Comparison of ENCODE assay signal across 8 mouse cellular contexts in the genomic region with DNA sequence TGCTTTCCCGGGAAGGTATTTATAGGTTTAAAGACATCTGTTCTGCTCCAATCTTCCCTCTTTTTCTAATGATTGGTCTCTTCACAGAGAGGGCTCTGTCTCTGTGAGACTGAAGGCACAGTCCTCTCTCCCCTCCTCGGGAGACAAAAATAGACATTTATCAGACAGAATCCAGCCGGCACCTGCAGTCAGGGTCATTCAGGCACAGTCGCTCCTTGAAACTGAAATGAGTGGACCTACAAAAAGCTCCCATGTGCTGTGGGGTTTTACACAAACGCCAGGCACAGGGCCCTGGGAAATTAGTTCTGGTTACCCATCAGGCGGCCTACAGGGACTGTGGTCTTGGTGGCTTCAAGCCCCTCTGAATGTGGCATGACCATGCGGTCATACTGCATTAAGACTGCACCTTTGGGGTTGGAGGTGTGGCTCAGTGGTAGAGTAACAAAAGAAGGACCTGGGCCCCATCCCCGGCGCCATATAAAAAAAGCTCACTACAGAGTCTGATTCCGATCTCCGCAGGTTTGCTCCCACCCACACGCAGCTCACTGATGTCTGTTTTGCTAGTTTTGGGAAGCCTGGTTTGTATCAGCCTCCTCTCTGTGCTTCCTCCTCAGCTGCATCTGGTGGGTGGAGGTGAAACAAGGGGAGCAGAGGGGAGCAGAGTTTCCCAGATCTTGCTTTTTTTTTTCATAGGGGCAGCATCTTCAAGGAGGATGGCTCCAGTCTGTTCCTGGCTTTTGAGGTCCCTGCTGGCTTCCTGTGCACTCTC. TPM values are rescaled to one million over a fixed set of nuclear protein-coding genes. Genes with fewer than 3 reads are reported as not detected.
DNase-seq lines count a peak whose midpoint lies in the region; ATAC-seq and TF ChIP-seq lines count a peak whose summit lies in the region.
"Had no signal": no experiment of that assay in that cellular context is flagged by ENCODE, and none has a peak within 500 bp of the region (broad histone marks: within the 10 kb centered on the region; RNA-seq: fewer than 3 reads in every experiment).

No protein-coding gene starts in this region.

- H3K4me2 ChIP-seq in embryonic facial prominence, embryonic 12.5 days (replicated peaks) = no peak overlapping the region
- no peak overlapping the region for H3K4me2 ChIP-seq in midbrain, embryonic 15.5 days

- TF ChIP-seq EP300 in ES-Bruce4 (IDR thresholded peaks at IDR 0.05; ENCODE audit: insufficient read depth, low read depth, low read length) = no peak

- no peaks in the 10 kb centered on the region for H3K4me1 ChIP-seq in ES-Bruce4 (ENCODE audit: control insufficient read depth, insufficient read depth, low read length)
- H3K4me1 ChIP-seq in embryonic facial prominence, embryonic 12.5 days = peaks cover 19% of the 10 kb centered on the region; the same call in 1 of the 2 replicates
- H3K4me1 ChIP-seq in midbrain, embryonic 15.5 days = peaks cover 44% of the 10 kb centered on the region

- DNase-seq in layer of hippocampus, adult 8-10 months (ENCODE audit: low spot score in 2 of 2) = peak; percentile 45 to 54
- DNase-seq in layer of hippocampus, postnatal 14 days (ENCODE audit: low spot score in 2 of 2) = no peak
- DNase-seq in B cell, adult 2 months = no peak
- DNase-seq in kidney, adult 18-20 months = no peak
- DNase-seq: thymus, postnatal 25 days had no signal

- no peak overlapping the region for H3K27ac ChIP-seq in ES-Bruce4 (ENCODE audit: insufficient read depth, low read length)
- peak overlapping the region; percentile 46; the same call in 1 of the 2 replicates for H3K27ac ChIP-seq in embryonic facial prominence, embryonic 12.5 days
- H3K27ac ChIP-seq in midbrain, embryonic 15.5 days = peak overlapping the region; percentile 52

- H3K4me3 ChIP-seq in ES-Bruce4 (ENCODE audit: low read depth, low read length) = 0 out of 2 replicates have a peak overlapping the region, but pooled peaks have one; percentile 0
- H3K4me3 ChIP-seq in embryonic facial prominence, embryonic 12.5 days = no peak overlapping the region
- H3K4me3 ChIP-seq in midbrain, embryonic 15.5 days = no peak overlapping the region

- H3K36me3 ChIP-seq in ES-Bruce4 (ENCODE audit: control insufficient read depth, insufficient read depth, low read length, poor library complexity, severe bottlenecking) = no peaks in the 10 kb centered on the region
- H3K36me3 ChIP-seq in embryonic facial prominence, embryonic 12.5 days = peaks cover 15% of the 10 kb centered on the region; the same call in 1 of the 2 replicates
- 0 out of 2 replicates have a peak, but pooled peaks cover 5% of the 10 kb centered on the region for H3K36me3 ChIP-seq in midbrain, embryonic 15.5 days (replicated peaks)

- no peaks in the 10 kb centered on the region for H3K9me3 ChIP-seq in ES-Bruce4 (replicated peaks; ENCODE audit: control insufficient read depth, insufficient read depth, low read length, poor library complexity, severe bottlenecking)
- no peaks in the 10 kb centered on the region for H3K9me3 ChIP-seq in embryonic facial prominence, embryonic 12.5 days
- no peaks in the 10 kb centered on the region for H3K9me3 ChIP-seq in midbrain, embryonic 15.5 days

- H3K9ac ChIP-seq in ES-Bruce4 (ENCODE audit: low read depth, poor library complexity, severe bottlenecking) = no peak overlapping the region
- no peak overlapping the region for H3K9ac ChIP-seq in embryonic facial prominence, embryonic 12.5 days
- no peak overlapping the region for H3K9ac ChIP-seq in midbrain, embryonic 15.5 days

- no peaks in the 10 kb centered on the region for H3K27me3 ChIP-seq in ES-Bruce4 (ENCODE audit: control insufficient read depth, insufficient read depth, low read length, poor library complexity, severe bottlenecking)
- peaks cover 3% of the 10 kb centered on the region; the same call in 1 of the 2 replicates for H3K27me3 ChIP-seq in embryonic facial prominence, embryonic 12.5 days
- no peaks in the 10 kb centered on the region for H3K27me3 ChIP-seq in midbrain, embryonic 15.5 days (replicated peaks)

- no peak for TF ChIP-seq POLR2A in ES-Bruce4 (IDR thresholded peaks at IDR 0.05; ENCODE audit: insufficient read depth, low read length)

- TF ChIP-seq CTCF in ES-Bruce4 (IDR thresholded peaks at IDR 0.05; ENCODE audit: low read depth, low read length) = no peak

- 48% methylated on average over 12 of the region's 12 CpGs for WGBS in embryonic facial prominence, embryonic 12.5 days
- 56% methylated on average over 12 of the region's 12 CpGs for WGBS in midbrain, embryonic 15.5 days

- no peak for ATAC-seq in embryonic facial prominence, embryonic 12.5 days (ENCODE audit: insufficient number of reproducible peaks, insufficient read depth, low FRiP score, low TSS enrichment)
- ATAC-seq in midbrain, embryonic 15.5 days (replicated peaks) = no peak

RNA-seq across cellular contexts. Expression of gene Ttyh3, which starts 13.2 kb away (rescaled TPM):
- total RNA-seq in layer of hippocampus, adult 8-10 months (2022) = 100 to 1,000 TPM; 160 to 168 (median 167) TPM
- total RNA-seq in layer of hippocampus, postnatal 14 days (2021) = 100 to 1,000 TPM; 357 to 365 TPM
- polyA plus RNA-seq in ES-Bruce4 (2011; ENCODE audit: insufficient read depth, insufficient read length, low read depth, missing spikeins) = 19.1 and 21.4 TPM in 2 replicates
- polyA plus RNA-seq in embryonic facial prominence, embryonic 12.5 days (2016; fragmentation: Nextera tagmentation; extraction: Ambion mirVana) = 60.6 and 62.6 TPM in 2 replicates
- 80.3 and 84.2 TPM in 2 replicates for polyA plus RNA-seq in midbrain, embryonic 15.5 days (2015; fragmentation: Nextera tagmentation; extraction: Ambion mirVana)

RNA-seq across cellular contexts. Expression of gene Iqce, which starts 40.1 kb away (rescaled TPM):
- 10 to 100 TPM; 48.7 to 69.6 (median 65.9) TPM for total RNA-seq in layer of hippocampus, adult 8-10 months (2022)
- total RNA-seq in layer of hippocampus, postnatal 14 days (2021) = 10 to 100 TPM; 43.3 to 53.8 TPM
- 11.0 and 16.9 TPM in 2 replicates for polyA plus RNA-seq in ES-Bruce4 (2011; ENCODE audit: insufficient read depth, insufficient read length, low read depth, missing spikeins)
- polyA plus RNA-seq in embryonic facial prominence, embryonic 12.5 days (2016; fragmentation: Nextera tagmentation; extraction: Ambion mirVana) = 25.9 and 29.7 TPM in 2 replicates
- polyA plus RNA-seq in midbrain, embryonic 15.5 days (2015; fragmentation: Nextera tagmentation; extraction: Ambion mirVana) = 27.4 and 32.2 TPM in 2 replicates

RNA-seq across cellular contexts. Expression of gene Brat1, which starts 42.8 kb away (rescaled TPM):
- total RNA-seq in layer of hippocampus, adult 8-10 months (2022) = 10 to 100 TPM; 19.6 to 24.3 (median 22.0) TPM
- total RNA-seq in layer of hippocampus, postnatal 14 days (2021) = 10 to 100 TPM; 26.5 to 26.9 TPM
- polyA plus RNA-seq in ES-Bruce4 (2011; ENCODE audit: insufficient read depth, insufficient read length, low read depth, missing spikeins) = 9.3 and 9.6 TPM in 2 replicates
- polyA plus RNA-seq in embryonic facial prominence, embryonic 12.5 days (2016; fragmentation: Nextera tagmentation; extraction: Ambion mirVana) = 23.8 and 24.5 TPM in 2 replicates
- 25.4 and 25.9 TPM in 2 replicates for polyA plus RNA-seq in midbrain, embryonic 15.5 days (2015; fragmentation: Nextera tagmentation; extraction: Ambion mirVana)

RNA-seq across cellular contexts. Expression of gene Lfng, which starts 54.9 kb away (rescaled TPM):
- 10 to 100 TPM; 18.1 to 25.0 (median 22.8) TPM for total RNA-seq in layer of hippocampus, adult 8-10 months (2022)
- 10 to 100 TPM; 35.8 to 39.7 TPM for total RNA-seq in layer of hippocampus, postnatal 14 days (2021)
- polyA plus RNA-seq in ES-Bruce4 (2011; ENCODE audit: insufficient read depth, insufficient read length, low read depth, missing spikeins) = 4.1 and 4.4 TPM in 2 replicates
- polyA plus RNA-seq in embryonic facial prominence, embryonic 12.5 days (2016; fragmentation: Nextera tagmentation; extraction: Ambion mirVana) = 14.0 and 14.2 TPM in 2 replicates
- 20.4 and 21.8 TPM in 2 replicates for polyA plus RNA-seq in midbrain, embryonic 15.5 days (2015; fragmentation: Nextera tagmentation; extraction: Ambion mirVana)

Comparison
In these comparisons a context has a peak if more than half of its experiments do, and no peak if none do; other contexts are left out.
1. DNase-seq: peak in layer of hippocampus, adult 8-10 months (2 of 2); none in layer of hippocampus, postnatal 14 days (0 of 2), B cell, adult 2 months (0 of 2) and kidney, adult 18-20 months (single experiment).